Mouse (Mus musculus): ENCODE results near the gene Cited2.

GRCm38 (mm10) chr10:17695801-17696200, 27.2 kb upstream of the Cited2 start:
- no peak for TF ChIP-seq POLR2A (IDR thresholded peaks at IDR 0.05; ENCODE audit: low read depth, low read length)
- TF ChIP-seq CTCF (IDR thresholded peaks at IDR 0.05; ENCODE audit: borderline replicate concordance, insufficient read depth, low read length): no peak

Measured in embryonic fibroblast, embryonic 13.5 days (primary cell).